Mouse (Mus musculus) frontal cortex, adult 2 months (tissue): ENCODE measurements at regions not wholly inside any gene's neighbourhood (a gene's known extent, or its start where the extent isn't known, plus 50 kb on each side); places are given as distances from the start of the nearest gene placed in this dataset.

Experiments used
- DNase-seq, 2 experiments: peaks; one replicate each; pipeline ENCODE4 v3.0.0; 2022; ENCODE audit warnings: low spot score in 1 of 2; ENCODE audit errors: extremely low spot score in 1 of 2

DNA sequence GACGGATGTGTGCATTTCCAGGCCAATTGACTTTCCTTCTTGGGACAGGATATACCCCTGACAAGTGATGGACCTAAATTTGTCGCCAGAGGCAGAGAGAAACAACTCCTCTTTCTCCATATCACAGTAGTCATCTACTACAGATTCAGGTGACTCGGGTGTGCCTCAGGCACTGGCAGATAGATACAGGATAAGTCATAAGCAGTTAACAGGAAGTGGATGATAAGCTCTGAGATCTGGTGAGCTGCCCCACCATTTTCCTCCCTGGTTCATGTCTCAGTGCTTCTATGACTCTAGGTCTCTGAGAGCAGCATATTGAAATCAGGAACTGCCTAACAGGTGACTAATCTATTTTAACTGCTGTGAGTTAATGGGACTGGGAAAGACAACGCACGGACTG lies 73.4 kb upstream of the Ubl3 start:
- DNase-seq: no peak

DNA sequence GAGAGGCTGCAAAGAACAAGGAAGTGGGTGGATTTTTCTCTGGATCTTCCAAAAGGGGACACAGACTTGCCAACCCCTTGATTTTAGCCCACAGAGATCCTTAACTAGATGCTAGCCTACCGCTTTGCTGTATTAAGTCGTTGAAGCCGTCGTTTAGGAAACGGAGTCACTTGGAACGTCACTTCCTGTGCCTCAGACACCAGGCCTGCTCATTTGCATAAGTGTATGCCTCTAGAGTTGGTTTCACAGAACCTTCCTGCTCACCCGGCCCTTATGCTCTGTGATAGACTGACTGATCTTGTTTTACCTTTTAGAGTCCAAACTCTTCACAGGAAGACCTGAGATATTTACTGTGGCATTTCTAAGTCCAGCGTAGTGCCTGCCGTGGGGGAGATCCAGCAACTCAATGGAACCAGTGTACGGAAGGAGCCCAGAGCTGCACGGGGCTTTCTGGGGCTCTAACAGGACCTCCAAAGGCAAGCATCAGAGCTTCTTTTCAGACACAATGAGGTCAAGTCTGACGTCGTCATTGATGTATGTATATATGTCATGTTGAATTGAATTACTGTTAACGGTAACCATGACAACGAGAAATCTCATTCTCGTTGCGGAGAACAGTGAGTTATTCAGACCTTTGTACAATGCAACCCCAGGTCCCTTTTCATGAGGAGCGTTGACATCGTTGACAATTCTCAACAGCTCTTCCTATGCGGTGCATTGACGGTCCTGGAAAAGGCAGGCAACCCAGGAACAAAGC lies 72.2 kb upstream of the Ubl3 start:
- peak in 1 of 2 experiments; percentile 22 for DNase-seq

DNA sequence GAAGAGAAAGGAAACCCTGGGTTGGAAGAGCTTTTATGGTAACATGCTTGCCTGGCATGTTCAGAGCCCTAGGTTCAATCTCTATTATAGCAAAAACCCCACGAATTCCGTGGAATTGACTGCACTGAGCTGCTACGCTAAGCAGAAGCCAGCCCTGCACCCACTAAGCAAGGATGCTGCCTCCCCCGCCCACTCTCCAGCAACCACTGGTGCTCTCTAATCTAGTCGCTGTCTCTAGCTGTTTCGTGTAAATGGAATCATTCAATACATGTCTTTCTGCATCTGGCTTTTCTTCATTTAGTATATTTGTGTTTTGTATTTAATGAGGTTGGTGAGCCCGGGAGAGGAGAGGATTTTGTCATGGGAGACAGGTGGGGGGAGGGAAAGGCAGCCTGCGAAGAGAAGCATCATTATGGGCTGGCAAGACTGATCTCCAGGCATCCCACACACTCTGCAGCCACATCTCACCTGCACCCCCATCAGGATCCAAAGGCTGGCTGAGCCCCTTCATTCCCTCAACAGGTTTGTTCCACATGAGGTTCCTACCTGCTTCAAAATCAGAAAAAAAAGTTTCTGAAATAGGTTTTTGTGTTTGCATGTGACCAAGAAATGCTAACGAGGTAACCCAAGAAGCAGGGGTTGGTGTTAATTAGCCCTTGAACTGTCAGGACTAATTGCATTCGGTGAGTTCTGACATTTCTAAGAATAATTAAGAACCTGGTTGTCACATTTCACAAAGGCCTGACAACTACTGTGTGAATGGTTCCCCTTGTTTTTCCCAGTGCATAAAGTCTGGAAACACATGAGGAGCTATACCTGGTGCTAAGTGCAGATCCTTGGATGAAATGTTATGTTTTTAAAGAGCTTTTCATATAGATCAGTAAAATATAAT lies 68.6 kb upstream of the Ubl3 start:
- DNase-seq: peak; percentile 14 to 65

DNA sequence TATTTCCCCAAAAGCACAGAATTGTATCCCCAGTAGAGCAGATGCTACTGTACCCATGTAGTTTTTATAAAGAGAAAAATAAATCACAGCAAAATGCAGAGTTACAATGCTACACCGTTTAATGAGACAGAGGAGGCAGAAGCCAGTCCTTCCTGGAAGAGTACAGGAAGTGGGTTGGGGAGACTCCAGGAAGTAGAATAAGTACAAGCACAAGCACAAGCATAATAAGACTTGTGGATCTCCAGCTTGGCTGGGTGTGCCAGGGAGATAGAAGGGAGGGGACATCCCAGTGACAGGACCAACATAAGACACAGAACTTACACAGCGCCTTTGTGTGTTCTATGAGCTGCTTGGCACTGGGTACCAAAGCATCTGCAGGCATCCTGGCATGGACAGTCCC lies 67.3 kb upstream of the Ubl3 start:
- DNase-seq: no peak

DNA sequence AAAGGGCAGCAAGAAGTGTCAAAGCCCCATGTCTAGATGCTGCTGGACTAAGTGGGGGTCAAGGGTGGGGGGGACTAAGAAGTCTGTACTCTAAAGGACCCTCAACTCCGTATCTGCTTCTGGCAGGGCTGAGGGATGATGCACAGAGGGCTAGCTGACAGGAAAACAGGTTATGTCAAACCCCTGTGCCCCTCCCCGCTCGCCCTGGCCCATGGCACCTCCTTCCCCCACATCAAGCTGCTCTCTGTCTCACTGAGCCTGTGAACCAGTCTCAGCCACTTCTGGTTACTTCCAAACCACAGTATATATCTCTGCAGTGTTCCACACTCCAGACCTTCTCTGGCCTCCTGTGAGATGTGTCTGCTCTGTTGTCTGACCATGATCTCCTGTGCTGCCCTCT lies 63.8 kb upstream of the Ubl3 start:
- no peak for DNase-seq

DNA sequence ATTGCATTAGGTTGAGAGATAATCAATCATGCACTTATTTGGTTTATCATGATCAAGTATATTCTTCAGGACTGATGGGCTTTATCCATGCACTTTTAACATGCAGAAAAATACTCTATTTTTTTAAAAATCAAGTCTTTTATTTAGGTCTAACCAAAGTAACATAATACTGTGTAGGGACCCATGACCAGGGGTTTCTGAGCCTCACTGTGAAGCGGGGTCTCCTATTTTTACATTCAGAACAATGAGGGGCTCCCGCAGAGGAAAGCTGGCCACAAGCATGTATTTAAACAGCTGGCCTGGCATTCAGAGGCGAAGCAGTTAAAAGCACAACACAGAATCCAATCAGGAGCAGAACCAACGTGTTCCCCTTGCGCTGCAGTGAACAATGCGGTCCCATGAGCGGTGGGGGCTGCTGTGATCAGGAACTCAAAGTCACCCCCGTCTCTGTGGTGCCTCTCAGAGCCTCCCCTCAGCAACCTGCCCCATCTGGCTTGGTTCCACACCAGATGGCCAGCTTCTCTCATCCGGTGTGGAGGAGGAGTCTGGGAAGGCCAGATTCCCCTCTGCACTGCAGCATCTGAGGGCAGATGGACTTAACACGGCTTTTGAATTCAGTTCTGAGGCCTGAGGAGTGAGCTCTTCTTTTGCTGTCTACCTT lies 63.2 kb upstream of the Ubl3 start:
- peak in 1 of 2 experiments; percentile 25 for DNase-seq

DNA sequence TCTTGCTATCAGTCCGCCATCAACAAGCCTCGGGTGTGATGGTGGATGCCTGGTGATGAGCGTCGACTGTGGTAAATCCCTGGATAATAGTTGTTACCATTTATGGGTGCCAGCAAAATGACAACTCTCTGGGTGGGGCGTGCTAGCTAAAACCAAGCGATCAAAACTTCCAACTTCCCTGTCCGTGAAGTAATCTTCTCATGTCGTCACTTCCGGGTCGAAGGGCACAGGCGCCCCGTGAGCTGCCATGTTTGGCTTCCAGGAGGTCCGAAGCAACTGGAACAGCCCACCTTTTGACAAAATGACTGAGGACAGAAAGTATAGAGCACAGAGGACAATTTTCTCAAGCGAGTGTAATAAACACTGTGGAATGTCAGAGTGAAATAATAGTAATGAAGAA lies 62.5 kb upstream of the Ubl3 start:
- no peak for DNase-seq

DNA sequence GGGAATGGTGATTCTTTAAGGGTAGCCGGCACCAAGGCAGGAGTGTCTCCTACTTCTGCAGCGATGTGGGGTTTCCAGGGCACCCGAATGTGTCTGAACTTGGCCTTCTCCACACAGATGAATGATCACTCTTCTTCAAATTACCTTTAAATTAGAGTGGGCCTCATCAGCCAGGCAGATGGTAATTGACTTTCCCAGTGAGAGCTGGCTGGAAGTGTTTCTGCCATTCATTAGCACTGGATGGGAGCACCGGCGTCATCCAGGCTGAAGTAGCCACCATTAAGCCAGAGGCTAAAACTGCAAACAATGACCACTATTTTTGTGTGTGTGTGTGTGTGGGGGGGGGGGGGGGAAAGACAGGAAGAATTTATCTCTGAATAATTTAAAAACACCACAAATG lies 58.7 kb upstream of the Ubl3 start:
- no peak for DNase-seq

DNA sequence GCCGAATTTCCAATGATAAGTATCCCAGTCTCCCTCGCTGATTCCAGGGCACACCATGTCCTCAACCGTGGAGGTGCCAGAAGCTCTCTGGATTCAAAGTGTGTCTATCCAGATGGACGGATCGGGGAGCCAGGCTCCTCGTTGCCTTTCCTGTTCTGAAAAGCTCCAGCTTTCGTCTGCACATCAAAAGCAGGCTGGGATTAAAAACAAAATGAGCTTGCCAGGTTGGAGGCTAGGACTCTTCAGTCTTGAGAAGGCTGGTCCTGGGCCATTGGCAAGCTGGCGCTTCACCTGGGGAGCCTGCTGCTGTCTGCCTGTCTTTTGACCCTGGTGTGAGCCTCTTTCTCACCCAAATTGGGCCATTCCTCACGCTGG lies 56.9 kb upstream of the Ubl3 start:
- DNase-seq: no peak

DNA sequence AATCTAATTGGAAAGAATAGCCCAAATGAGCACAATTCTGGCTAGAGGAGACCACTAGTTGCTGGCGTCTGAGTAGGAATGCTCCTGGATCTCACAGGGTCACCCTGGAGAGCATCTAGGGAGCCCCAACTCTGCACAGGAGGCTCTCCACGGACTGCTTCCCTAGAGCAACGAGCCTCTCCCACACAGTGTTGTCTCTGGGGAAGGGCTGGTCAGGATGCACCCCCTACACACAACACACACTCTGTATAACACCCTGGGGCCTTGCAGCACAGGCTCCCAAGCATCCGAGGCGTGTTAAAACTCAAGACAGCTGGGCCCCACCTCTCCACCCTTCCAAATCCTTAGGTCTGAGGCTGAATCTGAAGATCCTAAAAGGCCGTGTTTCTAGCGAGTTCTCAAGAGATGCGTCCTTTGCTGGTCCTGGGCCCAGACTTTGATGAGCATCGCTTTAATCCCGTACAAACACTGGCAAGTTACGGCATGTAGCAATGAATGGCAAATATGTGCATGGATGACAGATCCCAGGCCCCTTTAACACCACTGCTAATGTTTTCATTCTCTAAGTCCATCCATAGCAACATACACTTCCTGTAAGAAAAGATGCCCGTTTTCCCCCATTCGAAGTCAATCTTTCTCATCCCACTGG lies 56.4 kb upstream of the Ubl3 start:
- DNase-seq: no peak

DNA sequence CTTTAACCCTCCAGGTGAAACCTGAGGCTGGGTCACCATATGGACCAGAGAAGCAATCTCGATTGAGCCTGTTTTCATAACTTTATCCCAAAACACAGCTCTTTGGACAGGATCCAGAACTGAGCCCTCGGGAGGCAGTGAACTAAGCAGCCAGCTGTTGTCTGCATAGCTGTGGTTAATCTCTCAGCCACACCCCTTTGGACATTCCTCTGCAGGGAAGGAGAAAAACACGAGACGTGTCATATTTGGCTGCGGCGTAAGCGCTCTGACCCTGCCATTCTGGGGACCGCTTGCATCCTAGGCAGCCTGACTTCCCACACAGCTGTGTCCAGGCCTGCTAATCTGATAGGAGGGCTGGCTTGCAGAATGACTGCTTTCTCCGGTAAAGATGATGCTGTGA lies 55.6 kb upstream of the Ubl3 start:
- DNase-seq: no peak

DNA sequence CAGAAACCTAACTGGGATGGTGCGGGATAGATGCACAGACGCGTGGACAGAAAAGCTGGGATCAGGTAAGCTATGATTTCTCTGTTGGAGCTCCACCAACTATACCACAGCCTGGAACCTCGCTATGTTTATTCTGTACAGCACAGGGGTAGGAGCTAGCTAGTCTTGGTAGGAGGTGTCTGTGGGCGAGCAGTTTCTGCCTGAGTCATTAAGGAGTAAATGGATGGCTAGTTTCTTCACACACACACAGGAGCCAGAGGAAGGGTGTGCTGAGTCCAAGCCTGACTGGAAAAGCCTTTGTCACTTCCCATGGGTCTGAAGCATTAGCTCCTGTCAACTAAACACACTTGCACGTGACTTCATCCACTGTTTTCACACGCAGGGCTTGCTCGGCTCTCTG lies 53.1 kb upstream of the Ubl3 start:
- DNase-seq: peak in 1 of 2 experiments; percentile 22
